Mouse (Mus musculus): ENCODE measurements around the gene Ptpre. TPM values are rescaled to one million over a fixed set of nuclear protein-coding genes. Genes with fewer than 3 reads are reported as not detected.

Ptpre gene
- total RNA-seq, 4 experiments from 2014 or later: 6.9 to 12.3 (median 9.7) TPM

DNA sequence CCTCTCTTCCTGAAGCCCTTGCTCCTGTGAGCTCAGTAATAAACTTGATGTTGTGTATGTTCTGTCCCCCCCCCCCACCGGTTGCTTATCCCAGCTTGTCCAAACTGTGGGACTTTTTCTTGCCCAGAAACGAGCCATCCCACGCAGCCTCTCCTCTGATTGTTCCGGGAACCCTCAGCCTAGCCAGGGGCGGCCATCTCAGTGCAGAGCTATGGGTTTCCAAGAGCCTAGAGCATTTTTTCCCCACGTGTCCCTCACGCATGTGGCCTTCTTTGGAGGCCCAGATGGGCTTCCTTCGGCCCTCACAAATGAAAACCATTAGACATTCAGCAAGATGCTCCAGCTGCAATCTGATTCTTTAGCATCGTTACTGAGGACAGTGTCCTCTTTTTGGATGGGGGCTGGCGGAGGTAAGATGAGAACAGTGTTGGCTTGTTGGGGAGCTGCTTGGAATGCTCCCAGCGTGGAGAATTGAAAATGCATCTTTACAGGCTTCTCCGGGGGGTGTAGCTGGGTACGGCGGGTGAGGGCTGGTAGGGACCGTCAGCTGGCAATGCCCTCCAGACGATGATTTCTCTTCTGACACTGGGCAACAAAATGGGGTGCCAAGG lies 41.5 kb downstream of the Ptpre start:
- no peak for DNase-seq

GRCm38 (mm10) chr7:135580306-135581091 lies 43.2 kb downstream of the Ptpre start:
- no peak for DNase-seq

DNA sequence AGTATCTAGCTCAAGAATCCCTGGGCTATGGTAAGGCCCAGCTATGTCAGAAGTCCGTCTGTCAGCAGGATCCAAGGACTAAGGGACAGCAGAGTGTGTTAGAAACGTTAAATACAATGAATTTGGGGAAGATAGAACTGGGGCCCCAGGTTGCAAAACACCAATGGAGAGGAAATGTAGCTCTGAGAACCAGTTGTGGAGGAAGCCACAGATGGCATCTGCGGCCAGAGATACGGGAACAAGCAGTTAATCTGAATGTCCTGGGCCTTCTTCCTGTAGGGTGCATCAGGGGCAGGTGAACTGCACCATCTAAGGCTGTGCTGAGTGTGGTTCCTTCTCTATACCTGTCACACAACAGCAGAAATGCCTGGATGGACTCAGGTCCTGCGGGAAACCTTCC lies 43.8 kb downstream of the Ptpre start:
- no peak for DNase-seq

- DNase-seq: no peak
Measured at GRCm38 (mm10) chr7:135585125-135585687, 47.9 kb downstream of the Ptpre start.

DNA sequence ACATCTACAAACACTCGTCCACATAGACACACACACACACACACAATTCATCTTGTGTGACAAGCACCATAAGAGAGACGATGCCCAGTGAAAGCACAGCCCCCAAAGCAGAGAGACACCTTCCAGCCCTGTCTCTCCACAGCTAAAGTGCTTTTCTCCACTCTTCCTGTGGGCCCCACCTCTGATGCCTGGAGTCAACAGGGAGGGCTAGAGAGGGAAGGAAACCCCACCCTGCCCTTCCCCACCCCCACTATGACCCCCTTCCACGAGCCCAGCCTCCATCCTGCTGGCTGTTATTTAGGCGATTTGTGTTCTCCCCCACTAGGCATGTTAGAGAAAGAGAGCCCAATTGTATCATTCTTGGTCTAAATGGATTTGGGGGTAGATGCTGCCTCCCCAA lies 49.1 kb downstream of the Ptpre start:
- no peak for DNase-seq

GRCm38 (mm10) chr7:135587821-135588575 lies 50.7 kb downstream of the Ptpre start:
- no peak for DNase-seq

DNA sequence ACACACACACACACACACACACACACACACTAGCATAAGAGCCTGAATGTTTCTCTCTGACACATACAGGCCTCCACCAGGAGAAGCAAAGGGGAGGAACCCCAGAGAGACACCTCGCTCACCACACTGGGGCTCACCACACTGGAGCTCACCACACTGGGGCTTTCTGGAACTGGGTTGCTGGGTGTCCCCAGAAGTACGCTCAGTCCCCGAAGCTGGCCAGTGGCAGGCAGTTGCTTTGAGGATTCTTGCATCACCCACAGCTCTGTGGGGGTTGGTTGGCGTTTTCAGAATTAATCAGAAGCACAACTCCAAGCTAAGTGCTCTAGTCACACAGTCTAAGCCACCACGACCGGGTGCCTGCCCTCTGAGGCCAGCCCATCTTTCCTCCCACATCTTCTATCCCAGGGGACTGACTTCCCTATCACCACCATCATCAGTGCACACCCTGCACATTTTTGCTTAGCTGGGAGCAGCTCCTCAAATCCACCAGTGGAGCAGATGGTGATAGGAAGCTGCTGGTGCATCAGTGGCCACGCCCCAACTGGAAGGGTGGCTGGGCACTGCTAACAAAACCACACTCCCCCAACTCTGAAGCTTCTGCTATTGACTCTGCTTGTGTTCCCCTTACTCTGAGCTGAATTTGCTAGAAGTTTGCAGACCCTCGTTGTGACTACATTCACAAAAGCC lies 51.5 kb downstream of the Ptpre start:
- DNase-seq: no peak

DNA sequence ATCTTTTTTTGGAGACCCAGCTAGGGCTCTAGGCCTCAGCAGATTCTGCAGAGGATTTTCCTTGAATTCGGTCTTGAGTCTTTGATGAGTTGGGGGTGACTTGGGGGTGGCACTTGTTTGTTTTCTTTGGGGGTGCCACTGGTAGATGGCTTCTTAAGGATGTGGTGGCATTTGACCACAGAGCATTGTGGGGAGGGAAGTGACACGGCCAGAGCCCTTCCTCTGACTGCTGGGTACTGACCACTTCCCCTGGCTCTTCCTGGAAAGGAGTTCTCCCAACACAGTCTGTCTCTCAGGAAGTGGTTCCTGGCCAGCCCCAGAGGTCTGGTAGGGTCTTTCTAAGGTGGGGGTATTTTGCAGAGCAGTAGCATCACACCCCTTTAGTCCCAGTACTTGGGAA lies 54.2 kb downstream of the Ptpre start:
- no peak for DNase-seq

DNA sequence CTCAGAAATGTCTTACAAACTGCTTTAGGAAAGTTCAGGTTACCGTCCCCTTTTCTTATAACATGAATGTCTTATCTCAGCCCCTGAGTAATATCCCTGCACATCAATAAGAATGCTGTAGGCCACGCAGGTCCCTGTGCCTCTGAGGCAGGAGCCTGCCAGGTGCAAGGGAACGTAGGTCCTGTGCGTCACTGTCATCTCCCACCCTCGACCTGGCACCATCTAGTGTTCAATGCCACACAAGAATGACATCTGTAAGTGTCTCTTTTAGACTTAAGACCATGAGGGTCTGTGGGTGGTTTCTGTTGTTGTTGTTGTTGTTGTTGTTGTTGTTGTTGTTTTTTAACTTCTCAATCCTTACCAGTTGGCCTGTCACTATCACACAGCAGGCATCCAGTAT lies 56.0 kb downstream of the Ptpre start:
- DNase-seq: no peak

- DNase-seq: no peak
Measured at GRCm38 (mm10) chr7:135593825-135594224, 56.5 kb downstream of the Ptpre start.

DNA sequence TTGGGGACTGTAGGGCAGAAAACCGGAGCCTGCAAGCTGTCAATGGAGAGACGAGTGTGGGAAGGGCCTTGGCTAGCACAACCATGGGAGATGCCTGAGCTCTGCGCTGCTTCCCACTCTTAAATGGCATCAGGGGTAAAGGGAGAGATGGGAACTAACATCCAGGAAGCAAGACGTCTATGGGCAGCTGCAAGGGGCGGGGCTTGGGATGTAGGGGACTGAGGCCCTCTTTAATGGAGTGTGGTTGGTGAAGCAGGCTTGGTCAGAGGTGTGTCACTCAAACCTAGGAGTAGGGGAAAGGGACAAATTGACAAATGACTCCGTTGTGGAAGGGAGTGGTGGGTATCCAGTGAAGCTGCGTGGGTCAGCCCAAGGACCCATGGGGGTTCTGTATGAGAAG lies 57.4 kb downstream of the Ptpre start:
- no peak for DNase-seq

- no peak for DNase-seq
Measured at GRCm38 (mm10) chr7:135595640-135596174, 58.4 kb downstream of the Ptpre start.

- no peak for DNase-seq
Measured at GRCm38 (mm10) chr7:135597006-135597405, 59.7 kb downstream of the Ptpre start.

- no peak for DNase-seq
Measured at GRCm38 (mm10) chr7:135597604-135598289, 60.5 kb downstream of the Ptpre start.

DNA sequence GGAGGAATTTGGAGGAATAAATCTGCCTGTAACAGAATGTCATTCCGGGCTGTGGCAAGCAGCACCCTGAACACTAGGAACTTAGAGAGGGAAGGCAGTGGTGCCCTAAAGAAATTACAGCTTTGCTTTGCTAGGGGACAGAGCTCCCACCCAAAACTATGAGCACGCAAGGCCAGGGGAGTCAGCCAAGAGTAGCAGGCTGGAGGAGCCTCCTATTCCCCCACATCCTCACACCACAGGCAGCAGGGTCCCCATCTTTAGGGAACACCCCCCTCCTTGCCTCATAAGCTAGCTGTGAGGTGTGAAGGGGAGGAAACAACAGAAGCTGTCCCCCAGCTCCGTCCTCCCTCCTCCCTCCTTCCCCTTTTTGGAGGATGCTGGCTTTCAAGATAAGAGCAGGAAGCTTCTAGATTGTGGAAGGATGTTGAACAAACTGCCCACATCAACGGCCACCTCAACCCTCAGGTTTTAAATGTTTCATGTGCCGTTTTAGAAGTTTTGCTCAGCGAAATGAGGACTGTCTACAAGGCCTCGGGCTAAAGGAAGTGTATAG lies 61.1 kb downstream of the Ptpre start:
- no peak for DNase-seq

DNA sequence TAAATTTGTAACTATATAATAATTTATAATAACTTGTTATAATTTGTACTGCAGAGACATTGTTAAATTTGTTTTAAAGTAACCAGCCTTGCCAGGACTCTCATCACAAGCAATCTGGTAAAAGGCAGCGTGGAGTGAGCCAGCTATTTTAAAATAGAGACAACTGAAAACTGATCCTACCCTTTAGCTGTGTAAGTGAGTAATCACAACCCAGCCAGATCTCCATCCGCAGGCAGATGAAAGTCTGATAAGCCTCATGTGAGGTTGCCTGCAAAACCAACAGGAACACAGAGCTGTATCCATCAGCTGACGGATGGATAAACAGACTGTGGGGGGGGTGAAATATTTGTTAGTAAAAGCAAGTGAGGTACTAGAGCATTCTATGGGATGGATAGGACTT lies 62.8 kb downstream of the Ptpre start:
- no peak for DNase-seq

GRCm38 (mm10) chr7:135601607-135602006 lies 64.3 kb downstream of the Ptpre start:
- DNase-seq: no peak

GRCm38 (mm10) chr7:135602265-135602664 lies 65.0 kb downstream of the Ptpre start:
- DNase-seq: no peak

- DNase-seq: no peak
Measured at GRCm38 (mm10) chr7:135602881-135603523, 65.7 kb downstream of the Ptpre start.

DNA sequence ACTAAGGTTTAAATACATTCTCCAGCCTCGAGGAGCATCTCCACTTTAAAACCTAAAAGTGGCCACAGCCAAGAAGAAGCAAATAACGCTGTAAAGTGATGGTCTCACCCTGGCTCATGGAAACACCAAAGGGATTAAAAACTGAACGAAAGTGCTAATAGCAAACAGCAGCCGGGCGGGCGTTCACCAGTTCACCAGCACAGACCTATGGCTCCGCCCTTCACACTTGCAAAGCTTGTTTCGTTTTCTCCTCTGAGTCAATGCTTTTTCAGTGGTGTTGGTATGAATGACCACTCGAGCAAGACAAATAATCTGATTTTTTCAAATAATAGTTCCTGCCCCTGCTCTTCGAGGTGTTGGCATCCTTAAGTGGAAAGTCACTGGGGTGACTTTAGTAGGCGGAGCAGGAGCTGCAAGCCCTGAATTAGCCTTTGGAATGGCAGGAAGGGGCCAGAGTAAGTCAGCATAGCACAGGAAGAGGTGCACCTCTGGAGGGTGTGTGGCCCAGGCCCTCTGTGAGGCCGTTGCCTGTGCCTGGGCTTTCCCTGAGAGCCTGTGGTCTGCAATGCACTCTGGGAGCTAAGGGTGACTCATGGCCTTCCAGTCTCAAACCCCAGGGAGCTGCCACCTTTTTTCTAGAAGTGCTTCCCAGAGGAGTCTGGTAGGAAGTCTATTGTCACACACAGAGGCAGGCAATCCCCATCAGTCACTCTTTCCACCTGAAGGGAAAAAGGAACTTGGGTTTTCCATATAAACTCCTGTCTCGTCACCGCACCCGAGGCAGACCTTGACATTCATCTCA lies 67.9 kb downstream of the Ptpre start:
- peak; percentile 46 for DNase-seq

Measured in adrenal gland, adult 8-10 months (tissue).